Mouse (Mus musculus) neutrophil, adult 5-6 weeks (primary cell): ENCODE results near the gene Qprt. TPM values are rescaled to one million over a fixed set of nuclear protein-coding genes. Genes with fewer than 3 reads are reported as not detected.

Experiments used
- ATAC-seq: fragments of 151-379, 151-347 bp; 2 replicates; pipeline ENCODE4 v1.8.0; 2017; ENCODE audit warnings: mild to moderate bottlenecking, moderate TSS enrichment; ENCODE audit not compliant: insufficient number of reproducible peaks, poor library complexity, low FRiP score, severe bottlenecking; ENCODE audit errors: extremely low read depth
- total RNA-seq: library from RNA; stranded (forward); fragments of 200-1000 nt; gene quantifications from 2 replicates; pipeline ENCODE4 v1.2.3, GENCODE M21; 2017

Qprt gene
- total RNA-seq, 1 experiment from 2014 or later: 1.4 TPM

DNA sequence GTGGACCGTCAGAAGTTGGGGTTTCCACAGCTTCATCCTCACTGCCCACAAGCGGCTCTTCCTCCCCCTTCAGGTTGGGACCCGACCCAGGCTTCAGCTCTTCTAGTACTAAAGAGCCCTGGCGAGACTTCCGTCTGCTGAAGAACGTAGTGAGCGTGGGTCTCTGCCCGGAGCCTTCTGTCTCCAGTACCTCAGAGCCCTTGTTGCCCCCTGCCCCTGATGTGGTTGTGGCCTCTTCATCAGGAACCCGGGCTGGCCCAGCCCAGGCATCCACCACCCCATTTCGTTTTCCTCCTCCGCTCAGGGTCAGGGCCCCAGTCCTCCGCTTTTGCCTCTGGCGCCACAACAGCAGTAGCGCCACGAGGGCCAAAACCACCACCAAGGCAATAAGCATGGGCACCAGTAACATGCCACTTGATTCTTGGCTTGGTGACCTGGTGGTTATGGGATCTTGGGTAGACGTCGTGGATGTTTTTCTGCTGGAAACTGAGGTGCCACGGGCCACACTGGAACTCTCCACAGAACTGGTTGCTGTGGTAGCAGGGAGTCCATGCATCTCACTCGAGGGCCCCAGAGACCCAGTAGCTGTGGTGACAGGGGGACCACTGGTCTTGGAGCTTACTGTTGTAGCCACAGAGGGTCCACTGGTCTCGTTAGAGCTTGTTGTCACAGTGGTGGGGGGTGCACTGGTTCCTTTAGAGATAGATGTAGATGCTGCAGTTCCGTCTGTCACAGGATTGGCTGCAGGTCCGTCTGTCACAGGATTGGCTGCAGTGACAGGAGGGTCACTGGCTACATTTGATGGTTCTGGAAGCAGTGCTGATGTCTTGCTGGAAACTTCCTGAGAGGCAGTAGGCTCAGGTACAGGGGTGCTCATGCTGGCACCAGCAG, 14.4 kb upstream of the Qprt start:
- ATAC-seq: 0 out of 2 replicates have a peak, but pooled peaks have one; percentile 13

DNA sequence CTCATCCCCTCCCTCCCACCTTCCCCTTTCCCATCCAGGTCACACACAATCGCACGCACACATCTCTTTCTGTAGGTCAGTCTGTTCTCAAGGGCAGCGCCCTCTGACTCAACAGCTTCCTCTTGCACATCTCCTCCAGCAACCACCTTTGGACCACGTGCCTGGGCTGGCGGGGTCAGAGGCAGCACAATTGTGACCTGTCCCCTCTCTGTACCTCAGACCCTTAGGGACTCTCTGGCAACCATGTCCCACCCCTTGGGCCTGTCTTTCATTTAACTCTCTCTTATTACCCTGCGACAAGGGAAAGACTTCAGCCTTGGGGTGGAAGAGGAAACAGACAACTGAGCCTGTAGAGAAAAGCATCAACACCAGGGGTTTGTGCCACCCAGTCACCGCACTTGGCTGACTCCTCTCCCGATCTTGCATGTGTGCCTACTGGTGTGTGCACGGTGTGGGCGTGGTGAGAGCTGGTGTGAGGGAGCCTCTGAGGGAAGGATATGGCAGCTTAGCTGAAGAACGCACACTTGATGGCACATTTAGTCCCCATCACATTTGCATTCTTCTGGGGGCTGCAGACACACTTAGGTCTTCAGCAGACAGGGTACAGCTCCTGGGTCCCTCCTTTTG, 12.9 kb upstream of the Qprt start:
- ATAC-seq: peak; percentile 60

DNA sequence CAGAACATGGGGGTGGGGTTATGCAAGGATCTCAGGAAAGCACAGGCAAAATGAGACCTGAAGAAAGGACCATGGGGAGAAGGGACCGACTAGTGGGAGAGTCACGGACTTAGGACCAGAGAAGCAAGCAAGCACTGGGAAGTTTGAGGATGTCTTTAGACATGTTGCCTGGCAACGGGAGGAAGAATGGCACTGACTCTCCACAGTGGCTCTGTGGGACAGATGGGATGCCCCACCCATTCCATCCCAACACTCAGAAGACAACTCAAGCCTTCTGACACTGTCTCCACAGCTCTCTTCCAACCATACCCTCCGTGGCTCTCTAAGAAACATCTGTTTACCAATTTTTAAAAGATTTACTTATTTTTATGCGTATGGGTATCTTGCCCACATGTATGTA, 11.1 kb upstream of the Qprt start:
- ATAC-seq: no peak

DNA sequence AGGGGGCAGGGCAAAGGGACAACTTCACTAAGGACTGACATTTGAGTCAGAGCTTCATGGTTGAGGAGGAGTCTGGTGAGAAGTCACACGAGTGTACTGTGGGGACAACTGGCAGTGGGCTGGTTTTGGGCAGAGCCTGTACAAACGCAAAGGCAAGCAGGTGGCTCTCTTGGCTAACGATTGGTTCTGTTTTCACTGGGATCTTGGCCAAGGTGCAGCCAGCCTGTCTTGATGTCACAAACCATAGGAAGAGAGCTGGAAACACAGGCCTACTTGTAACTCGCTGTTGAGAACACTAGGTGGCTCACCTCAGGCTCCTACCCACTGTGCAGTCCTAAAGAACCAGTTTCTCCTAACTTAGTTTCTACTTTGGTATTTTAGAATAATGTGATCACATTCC, 7.6 kb upstream of the Qprt start:
- ATAC-seq: peak; percentile 54; the same call in 1 of the 2 replicates

DNA sequence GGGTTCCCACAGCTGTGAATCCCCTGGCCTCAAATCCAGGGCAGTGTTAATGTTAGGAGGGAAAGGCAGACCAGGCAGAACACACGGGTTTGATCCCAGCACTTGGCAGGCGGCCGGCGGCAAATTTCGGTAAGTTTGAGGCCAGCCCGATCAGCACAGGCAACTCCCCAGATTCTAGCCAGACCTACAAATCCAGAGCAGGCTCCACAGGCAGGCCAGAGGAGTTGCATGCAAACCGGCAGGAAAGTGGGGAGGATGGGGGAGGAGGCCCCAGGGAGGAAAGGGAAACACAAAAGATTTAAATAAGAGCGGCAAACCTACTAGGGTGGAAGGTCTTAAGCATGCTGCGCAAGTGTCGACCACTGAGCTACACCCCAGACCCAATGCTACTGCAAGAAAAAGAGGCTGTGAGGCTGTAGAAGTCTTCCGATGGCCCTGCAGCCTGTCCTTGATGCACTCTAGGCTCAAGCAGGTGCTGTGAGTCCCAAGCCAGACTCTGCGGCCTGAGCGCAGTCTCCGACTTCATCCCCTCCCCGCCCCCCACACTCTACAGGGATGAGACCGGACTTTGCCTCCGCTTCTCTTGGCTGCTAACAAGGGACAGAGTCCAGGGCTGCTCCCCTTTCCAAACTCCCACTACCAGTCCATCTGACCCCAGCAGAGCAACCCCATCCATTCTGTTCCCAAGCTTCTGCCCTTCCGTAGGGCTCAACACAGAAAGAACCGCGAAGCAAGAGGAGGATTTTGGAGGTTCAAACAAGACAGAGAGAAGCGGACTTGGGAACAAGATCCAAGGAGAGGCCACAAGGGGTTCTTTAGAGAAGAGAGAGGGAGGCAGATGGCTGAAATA, 740 bp downstream of the Qprt start:
- no peak for ATAC-seq

DNA sequence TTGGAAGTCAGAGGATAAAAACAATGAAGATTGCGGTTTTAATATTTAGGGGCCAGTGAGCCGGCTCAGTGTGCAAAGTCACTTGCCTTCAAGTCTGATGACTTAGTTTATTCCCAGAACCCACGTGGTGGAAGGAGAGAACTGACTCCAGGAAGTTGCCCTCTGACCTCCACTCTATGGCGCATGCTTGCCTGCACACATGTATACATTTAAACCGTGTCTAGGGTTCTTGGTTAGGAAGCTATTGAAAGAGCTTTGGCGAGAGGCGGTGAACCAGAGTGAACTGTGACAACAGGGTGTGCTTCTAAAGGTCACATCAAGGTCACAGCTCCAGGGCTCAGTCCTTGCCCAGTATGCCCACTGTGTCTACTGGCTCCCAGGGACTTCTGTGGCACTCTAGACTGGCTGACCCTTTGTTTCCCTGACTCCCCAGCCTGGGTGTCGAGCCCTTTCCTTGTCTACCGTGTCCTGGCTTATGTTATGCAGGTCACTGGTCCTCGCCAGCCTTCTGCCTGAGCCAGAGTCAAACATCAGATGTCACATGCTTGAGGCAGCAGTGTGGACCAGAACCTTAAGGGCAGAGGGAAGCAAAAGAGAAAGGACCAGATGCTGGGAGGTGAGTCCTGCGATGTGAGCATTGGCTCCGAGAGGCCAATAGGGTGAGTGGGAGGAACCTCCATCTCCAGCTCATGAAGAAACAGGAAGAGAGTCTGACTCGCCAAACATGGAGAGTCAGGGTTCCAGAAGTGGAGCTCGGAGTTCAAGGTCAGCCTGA, 3.2 kb downstream of the Qprt start:
- ATAC-seq: no peak

DNA sequence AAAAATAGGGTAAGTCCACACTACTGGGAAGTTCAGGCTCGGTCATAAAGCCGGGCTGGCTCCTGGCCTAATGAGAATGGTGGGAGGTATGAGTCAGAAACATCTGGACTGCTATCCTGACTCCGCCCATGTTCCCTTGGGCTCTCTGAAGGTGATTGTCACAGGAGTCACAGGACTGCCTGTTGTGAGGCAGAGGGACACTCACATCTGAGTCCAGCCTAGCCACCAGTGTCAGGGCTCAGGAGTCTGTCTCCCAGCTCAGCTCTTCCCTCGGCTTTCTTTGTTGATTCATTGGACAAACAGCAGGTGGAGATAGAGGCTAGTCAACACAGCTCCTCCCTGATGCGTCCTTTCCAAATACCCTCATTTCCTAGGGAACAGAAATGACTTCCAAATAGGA, 4.1 kb downstream of the Qprt start:
- no peak for ATAC-seq

DNA sequence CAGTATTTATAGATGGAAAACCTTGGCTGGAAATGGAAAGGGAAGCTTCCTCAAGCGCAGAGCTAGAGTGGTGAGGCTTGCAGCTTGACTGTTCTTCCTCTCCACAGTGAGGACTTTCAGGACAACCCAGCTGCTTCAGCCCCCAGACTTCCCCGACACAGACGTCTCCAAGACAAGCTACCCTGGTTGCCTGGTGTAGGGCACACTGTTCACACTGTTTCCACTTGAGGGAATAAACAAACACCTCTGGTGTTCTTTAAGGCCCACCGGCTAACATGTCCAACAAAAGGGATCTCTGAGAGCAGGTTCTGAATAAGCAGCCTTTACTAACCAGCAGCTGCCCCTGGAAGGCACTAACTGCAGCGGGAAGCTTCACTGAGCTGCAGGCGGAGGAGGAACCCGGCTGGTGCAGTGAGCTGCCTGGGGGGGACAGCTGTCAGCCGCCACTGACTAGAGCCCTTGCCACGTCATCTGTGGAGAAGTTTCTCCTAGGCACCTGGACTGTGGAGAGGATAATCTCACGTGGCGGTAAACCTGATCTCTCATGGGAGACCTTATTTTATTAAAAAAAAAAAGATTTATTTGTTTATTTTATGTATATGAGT, 5.6 kb downstream of the Qprt start:
- ATAC-seq: no peak

DNA sequence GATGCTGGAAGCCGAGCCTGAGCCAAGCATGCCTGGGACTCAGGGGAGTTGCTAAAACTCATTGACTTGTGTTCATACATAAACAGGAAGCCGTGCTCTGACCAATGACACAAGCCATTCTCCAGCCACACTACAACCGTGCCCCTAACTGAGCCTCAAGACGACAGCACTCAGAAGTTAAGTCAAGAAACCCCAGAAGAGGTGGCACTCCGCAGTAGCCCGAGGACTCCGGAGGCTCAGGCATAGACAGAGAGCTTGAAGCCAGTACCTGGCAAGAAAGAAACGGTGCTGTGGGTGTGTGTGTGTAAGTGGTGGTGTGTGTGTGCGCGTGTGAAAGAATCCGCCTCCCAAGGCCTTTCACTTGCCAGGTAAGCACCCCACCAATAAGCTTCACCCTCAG, 7.1 kb downstream of the Qprt start:
- no peak for ATAC-seq

DNA sequence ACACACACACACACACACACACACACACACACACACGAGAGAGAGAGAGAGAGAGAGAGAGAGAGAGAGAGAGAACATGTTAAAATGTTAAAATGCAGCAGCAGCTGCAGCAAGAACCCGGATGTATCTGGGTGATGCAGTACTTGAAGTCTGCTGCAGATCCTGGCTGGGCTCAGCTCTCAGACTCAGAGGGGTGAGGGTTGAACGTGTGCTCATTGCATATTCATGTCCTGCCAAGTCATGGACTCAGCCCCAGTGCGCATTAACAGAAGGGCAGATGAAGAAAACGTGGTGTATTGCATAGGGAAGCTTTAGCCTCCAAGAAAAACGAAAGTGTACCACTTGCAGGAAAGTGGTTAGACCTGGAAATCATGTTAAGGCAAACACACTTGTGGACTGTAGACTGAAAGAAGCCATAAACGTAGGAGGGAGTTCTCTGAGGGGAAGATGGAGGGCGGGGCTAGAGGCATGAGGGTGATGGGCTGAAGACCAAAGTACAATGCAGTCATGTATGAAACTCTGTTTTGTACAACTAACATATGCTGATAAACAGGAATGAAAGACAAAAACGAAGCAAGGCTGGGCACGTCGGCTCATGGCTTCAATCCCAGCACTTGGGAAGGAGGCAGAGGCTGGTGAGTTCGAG, 8.3 kb downstream of the Qprt start:
- no peak for ATAC-seq

DNA sequence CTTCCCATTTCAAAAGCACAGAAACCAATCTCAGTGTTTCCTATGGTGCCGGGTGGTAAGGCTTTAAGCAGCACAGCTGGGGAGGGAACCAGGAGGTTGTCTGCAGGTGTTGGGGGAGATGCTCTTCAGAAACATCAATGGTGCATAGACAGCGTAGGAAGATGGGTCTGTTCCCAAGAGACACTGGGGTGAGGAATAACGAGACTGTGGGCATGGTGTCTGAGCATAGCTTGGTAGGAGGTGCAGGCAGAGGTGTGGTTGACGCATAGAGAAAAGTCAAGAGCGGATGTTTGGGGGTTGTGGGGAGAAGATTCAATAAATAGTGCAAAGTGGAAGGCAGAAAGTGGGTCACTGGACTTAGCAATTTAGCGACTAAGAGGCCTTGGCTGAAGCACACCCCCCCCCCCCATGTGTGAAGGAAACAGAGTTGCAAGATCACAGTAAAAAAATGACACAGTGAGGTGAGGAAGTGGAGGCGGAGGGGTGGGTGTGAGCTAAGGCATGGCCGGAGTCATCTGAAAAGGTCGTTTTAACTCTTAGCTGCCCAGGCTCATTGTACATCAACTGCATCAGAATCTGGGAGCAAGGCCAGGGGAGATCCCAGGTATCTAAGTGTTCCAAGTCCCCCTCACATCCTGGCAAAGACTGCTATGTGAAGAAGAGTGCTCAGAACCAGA, 9.0 kb downstream of the Qprt start:
- ATAC-seq: 0 out of 2 replicates have a peak, but pooled peaks have one; percentile 20

DNA sequence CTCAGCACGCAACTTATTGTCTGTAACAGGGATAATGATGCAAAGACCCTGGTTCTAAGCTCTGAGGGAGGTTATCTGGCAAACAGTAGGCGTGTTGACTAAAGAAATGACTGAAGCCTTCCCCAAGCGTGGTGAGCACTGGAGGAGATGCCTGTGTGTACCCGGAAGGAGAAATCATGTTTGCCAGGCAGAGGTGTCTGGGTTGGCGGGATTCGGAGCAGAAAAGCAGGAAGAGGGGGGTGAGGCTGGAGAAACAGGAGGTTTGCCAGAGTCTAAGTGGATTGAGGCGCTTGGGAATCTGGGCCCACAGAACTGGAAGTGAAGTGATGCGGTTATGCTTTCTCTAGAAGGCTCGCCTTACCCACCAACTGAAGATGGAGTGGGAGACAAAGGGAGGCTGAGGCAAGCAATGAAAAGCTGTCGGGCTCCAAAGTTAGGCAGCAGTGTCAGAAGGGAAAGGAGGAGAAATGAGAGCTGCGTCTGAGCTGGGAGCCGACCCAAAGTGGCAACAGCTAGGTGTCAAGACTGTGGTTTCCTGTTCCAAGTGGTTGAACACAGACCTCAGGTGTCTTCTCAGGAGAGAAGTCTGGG, 9.7 kb downstream of the Qprt start:
- no peak for ATAC-seq

DNA sequence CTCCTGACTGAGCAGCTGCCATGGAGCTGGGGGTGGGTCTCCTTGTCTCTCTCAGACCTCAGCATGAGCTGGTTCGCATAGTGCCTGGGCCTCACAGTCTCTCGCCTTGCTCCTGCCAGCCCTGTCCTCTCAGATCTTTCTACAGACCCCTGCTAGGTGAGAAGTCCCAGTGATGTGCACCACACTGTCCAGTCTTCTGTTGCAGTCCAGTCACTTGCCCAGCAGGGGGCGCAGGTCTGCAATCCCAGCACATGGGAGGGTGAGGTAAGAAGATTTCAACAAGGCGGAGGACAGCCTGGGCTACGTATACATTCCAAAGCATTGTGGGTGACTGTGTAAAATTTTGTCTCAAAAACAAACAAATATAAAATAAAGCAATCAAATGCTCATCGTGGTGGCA, 10.6 kb downstream of the Qprt start:
- peak; percentile 53 for ATAC-seq

DNA sequence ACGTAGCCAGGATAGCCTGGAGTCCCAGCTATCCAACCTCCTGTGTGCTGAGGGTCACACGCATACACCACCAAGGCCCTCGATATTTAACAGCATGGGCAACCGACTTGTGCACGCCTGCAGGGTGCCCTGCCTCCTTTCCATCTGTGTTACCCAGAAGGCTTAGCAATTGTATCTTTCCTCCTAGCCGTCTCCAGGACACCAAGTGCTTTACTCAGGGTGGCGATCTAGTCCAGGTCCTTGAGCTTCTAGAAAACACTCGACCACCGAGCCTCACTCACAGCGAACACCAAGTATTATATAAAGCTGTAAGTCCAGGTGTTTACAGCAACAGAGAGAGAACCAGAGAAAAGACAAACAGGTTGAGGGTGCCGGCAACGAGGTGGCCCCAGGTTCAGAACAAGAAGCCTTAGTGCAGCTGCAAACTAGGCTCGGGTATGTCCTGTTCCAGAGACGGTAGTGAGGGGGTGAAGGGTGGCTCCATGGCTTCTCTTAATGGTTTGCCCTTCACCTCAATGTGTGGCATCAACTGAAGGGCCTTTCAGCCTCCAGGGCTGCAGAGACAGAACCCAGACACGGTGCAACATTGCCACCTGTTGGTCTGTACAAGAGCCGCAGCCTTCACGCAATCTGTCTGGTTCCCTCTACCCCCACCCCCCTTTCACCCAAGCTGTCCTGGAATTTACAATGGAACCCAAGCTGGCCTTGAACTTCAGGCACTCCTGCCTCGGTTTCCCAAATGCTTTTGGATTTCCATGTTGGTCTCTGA, 11.6 kb downstream of the Qprt start:
- ATAC-seq: peak; percentile 72

DNA sequence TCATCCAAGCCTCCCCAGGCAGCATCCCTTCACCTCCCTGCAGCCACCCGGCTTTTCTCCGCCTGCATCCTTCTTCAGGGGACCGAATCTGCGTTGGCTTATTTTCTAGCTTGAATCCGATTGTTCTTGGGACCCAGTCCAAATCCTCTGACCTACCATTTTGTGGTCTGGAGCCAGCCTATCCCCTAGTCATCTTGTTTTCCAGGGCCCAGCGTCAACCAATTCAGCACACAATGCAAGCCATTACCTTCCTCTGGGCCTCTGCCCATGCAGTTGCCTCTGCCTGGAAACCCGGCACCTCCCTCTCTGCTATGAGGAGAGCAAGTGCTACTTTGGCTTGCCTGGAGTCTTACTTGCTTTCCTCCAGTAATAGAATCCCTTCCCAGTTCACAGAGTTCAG, 16.5 kb downstream of the Qprt start:
- no peak for ATAC-seq

DNA sequence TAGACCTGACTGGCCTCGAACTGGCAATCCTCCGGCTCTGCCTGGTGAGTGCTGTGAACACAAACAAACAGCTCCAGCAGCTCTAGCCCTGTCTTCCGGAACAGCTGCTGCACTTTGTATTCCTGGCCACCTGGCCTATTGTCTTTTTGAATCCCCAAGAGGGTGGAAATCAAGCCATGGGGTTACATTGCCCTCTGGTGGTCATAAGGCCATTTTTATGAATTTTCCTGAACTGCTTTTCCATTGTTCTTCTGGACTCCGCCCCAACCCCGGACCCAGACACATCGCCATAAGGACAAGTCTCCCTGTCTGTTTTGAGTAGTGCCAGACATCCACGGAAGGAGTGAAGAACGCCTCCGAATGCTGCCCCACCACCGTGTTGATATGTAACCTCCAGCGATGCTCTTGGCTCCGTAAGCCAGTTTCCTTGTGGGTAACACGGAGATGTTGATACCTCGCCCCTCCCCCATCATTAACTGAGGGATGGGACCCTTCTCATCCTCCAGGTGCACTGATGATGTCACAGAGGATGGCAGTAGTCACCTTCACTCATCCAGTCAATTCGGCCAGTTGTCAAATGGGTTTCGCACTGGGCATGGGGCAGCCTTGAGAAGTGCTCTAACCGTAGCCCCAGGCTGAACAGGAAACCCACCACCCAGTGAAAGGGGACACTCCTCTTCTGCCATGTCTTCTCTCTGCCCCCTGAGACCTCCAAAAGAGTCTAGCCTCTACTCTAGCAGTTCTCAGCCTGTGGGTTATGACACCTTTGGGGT, 17.3 kb downstream of the Qprt start:
- peak; percentile 83 for ATAC-seq
